Mouse (Mus musculus) heart, postnatal 14 days (tissue): ENCODE data around the gene Zyx. TPM values are rescaled to one million over a fixed set of nuclear protein-coding genes. Genes with fewer than 3 reads are reported as not detected.

ENCODE experiments used
- DNase-seq, 2 experiments: peaks; one replicate each; pipeline ENCODE4 v3.0.0; 2021 to 2022
- intact Hi-C: fragments of 180-260 bp; cut with DNase I; formaldehyde crosslinking; loops from one replicate; pipeline ENCODE4 v1.15.1; 2025
- long read RNA-seq, 2 experiments: library from polyadenylated mRNA; stranded (forward); transcript quantifications; one replicate each; pipeline ENCODE4 v2.0.0; 2021
- total RNA-seq, 2 experiments: library from RNA; stranded (reverse); gene quantifications; 2 replicates each; pipeline ENCODE4 v1.2.3; 2021

The Zyx gene
- 10 to 100 TPM; 78.9 to 88.6 TPM for total RNA-seq
- long read RNA-seq, experiment 1, transcript Zyx-201 (9 exons, 2,301 nt) = minor isoform, 14 of 104 reads
- long read RNA-seq, experiment 1, transcript Zyx-207 (10 exons, 2,605 nt) = major isoform, 39 of 104 reads
- long read RNA-seq, experiment 1, partial matches to known transcripts = 39 of 104 reads
- long read RNA-seq, experiment 1, other reads (novel, unspliced or antisense) = 9 of 104 reads
- long read RNA-seq, experiment 2, transcript Zyx-201 (9 exons, 2,301 nt) = minor isoform, 6 of 72 reads
- long read RNA-seq, experiment 2, transcript Zyx-207 (10 exons, 2,605 nt) = major isoform, 33 of 72 reads
- long read RNA-seq, experiment 2, partial matches to known transcripts = 27 of 72 reads
- long read RNA-seq, experiment 2, other reads (novel, unspliced or antisense) = 6 of 72 reads

DNA sequence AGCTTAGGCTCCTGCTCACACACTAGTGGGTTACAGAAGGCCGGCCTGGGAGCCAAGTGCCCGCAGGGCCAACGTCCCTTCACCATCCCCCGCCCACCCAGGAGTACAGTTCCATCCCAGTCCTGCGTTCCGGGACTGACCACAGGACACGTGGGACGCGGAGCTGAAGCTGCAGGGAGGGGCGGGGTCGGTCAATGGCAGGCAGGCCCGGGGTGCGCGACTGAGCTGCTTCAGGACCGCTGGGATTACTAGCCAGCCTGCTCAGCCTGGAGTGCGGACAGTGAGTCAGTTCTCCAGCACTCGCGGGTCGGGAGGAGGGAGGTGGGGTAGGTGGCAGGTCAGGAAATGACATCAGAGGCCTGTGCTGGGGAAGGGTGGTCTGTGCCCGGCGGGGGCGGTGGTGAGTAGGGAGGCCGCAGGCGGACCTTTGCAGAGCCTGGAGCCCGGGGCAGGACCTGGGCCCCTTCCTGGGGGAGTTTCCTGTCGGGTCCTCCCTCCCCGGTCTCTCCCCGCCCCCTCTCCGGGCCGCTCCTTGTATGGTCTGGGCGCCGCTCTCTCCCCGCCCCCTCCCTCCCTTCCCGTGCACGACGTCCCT is at the start of gene Zyx:
Gene Zyx (plus strand): TSS at position 205 of the 595 bp plus-strand sequence.
- intact Hi-C loops = loop anchor here (2.0 kb wide), 4 partner anchors 25 to 233 kb away; partner anchors contain the start of gene Casp2
- peak; percentile 92 to 94 for DNase-seq

DNA sequence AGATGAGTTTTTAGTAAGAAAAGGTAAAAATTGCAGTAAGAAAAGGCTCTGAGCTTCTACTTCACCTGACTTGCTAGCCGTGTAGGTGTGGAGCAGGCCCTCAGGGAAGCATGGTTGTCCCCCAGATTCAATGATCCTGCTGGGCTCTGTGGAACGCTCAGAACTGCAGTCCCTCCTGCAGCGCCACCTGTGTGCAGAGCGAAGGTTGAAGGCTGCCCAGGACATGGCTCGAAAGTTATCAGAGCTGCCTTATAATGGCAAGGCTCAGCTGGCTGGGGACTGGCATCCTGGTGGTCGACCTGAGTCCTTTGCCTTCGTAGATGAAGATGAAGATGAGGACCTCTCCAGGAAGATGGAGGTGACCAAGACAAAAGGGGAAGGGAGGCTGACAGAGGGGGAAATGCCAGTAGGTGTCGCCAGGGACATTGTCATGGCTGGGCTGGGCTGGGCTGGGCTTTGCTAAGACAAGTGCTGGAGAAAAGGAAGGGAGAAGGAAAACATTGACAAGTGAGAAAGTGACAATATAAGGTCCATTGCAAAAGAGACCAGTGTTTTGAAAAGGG is 39.5 kb upstream of the Zyx start:
- no peak for DNase-seq
- intact Hi-C loops = no loop called here

DNA sequence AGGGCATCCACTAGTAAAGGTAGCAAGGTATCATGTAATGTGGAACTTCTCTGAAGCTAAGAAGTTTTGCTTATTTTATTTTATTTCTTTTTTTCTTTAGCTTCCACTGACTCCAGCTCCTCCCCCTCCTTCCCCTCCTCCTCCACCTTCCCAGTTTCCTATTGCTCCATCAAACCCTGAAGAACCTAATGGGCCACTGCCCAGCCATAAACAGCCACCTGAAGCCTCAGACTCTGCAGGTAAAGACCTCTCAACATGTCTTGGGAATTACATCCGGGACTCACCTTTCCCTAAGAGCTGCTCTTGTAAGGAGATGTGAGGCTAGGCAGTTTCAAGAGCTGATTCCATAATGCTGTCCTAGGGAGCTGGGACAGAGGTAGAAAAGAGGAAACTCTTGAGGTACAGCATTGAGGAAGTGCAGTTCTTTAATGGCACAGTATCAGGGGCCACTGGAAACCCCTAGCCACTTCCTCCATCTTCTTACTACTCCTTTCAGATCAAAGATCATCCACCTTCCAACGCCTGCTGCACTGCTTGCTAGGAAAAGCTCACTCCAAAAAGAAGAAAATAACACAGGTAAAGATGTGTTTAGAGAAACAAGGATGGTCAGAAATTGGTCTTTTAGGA is 38.9 kb upstream of the Zyx start:
- no peak for DNase-seq

DNA sequence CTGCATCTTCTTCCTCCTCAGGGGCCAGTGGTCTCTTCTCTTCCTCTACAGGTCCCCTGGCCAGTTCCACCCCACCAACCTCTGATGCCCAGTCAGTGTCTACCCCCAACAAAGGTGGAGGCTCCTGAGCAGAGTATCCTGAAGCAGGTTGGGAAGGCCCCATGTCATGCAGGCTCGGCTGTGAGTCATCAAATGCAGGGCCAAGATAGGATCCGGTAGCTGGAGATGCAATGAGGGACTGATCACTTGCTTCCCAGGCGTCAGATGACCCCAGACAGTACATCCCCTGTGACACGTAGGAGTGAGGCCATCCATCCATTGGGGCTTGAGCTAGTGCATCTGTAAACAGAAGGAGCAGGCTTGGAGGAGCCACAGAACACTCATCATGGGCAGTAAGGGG is 31.1 kb upstream of the Zyx start:
- no peak for DNase-seq
- intact Hi-C loops = no loop called here

More for the DNA sequence above, 38.9 kb upstream of the Zyx start:
- intact Hi-C loops = no loop called here

DNA sequence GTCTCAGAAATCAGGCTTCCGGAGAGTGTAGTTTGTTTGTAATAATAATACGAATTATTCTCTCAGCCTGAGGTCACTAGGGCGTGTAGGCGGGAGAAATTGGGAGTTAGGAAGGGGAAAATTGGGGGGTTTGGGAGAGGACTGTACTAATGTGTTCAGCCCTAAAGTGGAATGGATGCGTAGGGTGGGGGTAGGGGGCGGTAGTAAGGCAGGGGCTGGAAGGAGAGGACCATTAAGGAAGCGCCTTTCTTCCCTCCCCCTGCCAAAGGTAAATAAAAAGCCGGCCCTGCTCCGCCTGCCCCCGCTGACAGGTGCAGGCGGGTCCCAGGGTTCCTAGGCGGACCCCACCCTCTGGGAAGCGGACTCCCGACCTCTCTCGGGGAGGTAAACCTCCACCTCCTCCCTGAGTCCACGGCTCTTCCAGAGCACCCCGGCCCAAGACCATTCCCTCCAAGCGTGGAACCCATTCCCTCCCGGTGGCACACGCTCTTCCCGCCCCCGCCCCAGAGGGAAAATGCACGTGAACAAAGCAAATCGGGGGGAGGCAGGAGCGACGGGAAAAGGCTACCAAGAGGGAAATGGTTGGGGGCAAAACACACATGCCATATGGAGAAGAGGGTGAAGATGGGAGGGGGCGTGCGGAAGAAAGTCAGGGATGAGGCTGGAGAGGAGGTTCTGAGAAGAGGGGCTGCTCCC is 25.9 kb upstream of the Zyx start:
- intact Hi-C loops = loop anchor here (10.0 kb wide), 1 partner anchor 559 kb away; no protein-coding TSS in a partner anchor
- no peak for DNase-seq

DNA sequence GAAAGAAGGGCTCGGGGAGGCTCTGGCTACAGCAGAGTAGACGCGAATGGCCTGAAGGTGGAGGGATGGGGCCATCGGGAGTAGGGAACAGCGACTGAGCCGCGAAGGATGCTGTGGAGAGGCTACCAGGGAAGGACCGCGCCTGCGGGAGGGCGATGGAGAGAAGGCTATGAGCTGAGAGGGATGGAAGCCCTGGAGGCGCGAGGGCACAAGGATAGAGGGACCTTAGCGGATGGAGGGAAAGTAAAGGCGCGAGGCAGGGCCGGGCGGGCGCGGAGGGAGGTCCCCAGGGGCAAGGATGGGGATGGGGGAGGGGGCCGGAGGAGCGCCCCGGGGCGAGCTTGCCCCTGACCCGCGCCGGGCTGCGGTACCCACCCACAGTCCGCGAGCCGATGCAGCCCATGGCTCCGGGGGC is 25.4 kb upstream of the Zyx start:
- intact Hi-C loops = loop anchor here (10.0 kb wide), 1 partner anchor 559 kb away; no protein-coding TSS in a partner anchor
- peak in 1 of 2 experiments; percentile 24 for DNase-seq

DNA sequence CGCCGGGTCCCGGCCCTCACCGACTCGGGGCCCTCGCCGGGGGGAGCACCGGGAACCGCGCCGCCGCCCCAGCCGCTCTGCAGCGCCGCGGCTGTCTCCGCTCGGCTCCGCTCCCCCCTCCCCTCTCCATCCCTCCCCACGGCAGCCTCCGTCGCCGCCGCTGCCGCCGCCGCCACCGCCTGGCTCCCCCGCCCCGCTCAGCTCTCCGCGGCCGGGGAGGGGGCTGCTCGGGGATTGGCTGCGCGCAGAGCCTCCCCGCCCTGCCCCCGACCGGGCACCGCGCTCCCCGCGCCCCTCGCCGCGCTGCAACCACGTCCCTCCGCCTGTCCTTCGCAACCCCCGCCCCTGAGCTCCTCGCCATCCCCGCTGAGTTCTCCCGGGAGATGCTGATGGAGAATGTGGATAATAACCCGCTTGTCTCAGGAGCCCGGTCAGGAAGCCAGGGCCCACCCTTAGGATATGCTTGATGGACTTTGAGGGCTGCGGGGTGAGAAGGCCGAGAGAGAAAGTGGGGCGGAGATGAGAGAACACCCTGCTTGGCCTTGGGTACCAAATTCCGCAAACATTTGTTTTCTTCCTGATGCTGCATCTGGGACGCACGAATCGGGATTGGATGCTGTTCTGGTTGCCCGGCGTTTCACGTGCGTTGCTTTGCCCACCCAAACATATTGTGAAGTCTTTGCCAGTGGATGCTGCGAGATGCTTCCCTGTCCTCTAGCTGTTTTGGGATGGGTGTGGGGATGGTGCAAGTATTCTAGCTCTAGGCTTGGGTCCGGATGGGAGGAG is 24.8 kb upstream of the Zyx start, which contains the start of gene Fam131b:
Gene Fam131b (minus strand): TSS at position 162 of the 786 bp plus-strand sequence.
- intact Hi-C loops = loop anchor here (1.0 to 10.0 kb wide), 2 partner anchors 97 to 560 kb away; no protein-coding TSS in a partner anchor
- peak; percentile 45 to 68 for DNase-seq

DNA sequence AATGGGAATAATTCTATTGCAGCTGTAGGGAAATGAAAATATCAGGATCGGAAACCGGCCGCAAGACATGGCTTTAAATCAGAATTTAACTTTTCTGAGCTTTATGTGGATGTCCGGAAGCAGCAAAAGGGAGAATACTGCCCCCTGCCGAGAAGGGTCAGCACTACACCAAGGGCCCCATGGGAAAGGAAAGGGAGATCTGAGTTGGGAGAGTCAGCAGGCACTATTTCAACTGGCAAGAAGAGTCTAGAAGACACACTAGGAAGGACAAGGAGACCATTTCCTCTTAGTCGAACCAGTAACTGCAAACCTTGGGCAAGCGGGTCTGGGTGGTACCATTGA is 24.2 kb upstream of the Zyx start:
- peak; percentile 80 to 89 for DNase-seq
- intact Hi-C loops = loop anchor here (1.0 to 10.0 kb wide), 2 partner anchors 98 to 560 kb away; no protein-coding TSS in a partner anchor

DNA sequence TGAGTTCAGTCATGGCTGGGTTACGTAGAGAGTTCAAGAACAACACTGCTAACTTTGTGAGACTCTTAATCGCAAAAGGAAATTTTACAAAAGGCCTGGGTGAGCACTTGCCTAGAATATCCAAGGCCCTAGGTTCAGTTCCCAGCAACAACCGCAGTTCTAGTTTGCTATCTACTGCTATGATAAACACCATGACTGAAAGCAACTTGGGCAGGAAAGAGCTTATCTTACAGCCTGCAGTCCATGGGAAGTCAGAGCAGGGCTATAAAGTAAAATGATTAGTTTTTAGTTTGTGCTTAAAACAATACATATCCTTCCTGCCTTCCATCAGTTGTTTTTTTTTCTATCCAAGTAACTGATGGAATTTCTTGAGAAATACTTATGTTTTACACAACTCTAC is 22.9 kb upstream of the Zyx start:
- intact Hi-C loops = loop anchor here (10.0 kb wide), 1 partner anchor 562 kb away; no protein-coding TSS in a partner anchor
- DNase-seq = no peak

DNA sequence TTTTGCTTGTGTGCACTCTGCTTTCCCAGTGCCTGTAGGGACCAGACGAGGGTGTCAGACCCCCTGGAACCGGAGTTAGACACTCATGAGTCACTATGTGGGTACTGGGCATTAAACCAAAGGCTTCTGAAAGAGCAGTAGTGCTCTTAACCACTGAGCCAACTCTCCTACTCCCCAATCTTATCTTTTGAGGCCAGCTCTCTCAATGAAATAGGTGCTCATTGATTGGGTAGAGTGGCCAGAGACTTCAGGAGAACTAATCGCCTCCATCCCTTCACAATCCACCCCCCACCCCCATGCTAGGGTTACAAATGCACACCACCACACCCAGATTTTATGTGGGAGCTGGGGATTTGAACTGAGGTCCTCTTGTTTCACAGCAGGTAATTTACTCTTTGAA is 20.7 kb upstream of the Zyx start:
- intact Hi-C loops = loop anchor here (10.0 kb wide), 1 partner anchor 564 kb away; no protein-coding TSS in a partner anchor
- no peak for DNase-seq

DNA sequence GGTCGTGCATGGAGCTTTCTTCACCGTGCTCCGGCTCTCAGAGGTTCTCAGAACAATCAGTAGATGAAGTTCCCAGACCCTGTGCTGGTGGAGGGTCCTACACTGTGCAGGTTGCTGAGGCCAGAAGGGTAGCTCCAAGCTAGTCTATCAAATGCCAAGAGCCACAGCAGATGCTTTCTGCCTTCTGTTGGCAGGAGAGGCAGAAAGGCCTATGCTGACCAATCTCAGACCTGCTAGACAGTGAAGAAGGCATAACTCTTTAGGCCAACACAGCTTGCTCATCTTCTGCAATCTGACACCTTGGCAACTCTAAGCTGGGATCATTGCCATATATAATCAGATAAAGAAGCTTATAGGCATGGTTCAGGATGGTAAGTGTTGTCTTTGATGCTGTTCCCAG is 19.2 kb upstream of the Zyx start:
- intact Hi-C loops = loop anchor here (10.0 kb wide), 1 partner anchor 55 kb away; no protein-coding TSS in a partner anchor
- no peak for DNase-seq

DNA sequence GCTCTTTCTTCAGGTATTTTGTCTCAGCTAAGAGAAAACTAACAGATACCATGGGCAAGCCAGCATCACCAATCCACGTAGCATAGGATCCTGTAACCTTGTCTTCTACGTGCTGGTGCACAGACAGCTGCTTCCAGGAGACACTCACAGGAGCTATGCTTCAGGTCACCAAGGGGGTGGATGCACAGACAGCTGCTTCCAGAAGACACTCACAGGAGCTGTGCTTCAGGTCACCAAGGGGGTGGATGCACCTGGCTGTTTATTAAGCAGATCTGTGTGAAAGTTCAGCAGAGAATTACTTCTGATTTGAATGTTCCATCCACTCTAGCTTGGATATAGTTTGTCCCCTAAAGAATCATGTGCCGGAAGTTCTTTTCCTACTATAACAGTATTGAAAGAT is 18.5 kb upstream of the Zyx start:
- DNase-seq = no peak
- intact Hi-C loops = loop anchor here (10.0 kb wide), 1 partner anchor 54 kb away; no protein-coding TSS in a partner anchor

DNA sequence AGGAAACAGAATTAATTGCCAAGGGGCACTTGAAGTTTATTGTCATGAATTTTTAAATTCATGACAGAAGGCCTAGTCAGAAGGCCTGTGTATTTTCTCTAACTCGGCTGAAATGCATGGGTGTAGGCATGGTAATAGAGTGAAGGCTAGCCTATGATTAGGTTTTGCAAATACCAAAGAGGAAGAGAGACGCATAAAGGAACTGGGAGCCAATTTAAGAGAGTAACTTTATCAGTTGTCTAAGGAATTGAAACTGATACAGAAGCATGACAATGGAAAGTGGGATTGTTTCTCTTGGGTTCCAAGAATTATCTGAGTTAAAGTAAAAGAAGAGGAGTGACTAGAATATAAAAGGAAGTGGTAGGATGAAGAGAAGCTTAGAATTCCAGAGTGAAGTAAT is 10.2 kb upstream of the Zyx start:
- intact Hi-C loops = loop anchor here (10.0 kb wide), 1 partner anchor 46 kb away; no protein-coding TSS in a partner anchor

DNA sequence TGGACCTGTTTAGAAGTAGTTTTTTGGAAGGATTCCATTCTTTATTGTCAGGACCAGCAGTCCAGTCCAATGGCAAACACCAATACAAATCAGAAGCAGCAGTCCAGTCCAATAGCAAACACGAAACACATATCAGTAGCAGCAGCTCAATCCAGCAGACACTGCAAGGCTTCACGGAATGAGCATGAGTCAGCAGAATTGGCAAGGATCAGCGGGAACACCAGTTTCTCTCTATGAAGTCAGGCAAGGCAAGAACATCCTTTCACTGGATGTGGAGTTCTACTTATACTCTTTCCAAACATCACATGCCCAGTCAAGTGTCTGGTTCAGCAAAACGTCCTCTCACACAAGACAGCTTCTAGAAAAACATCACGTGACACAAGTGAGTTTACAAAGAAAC is 9.4 kb upstream of the Zyx start:
- intact Hi-C loops = loop anchor here (10.0 kb wide), 1 partner anchor 45 kb away; no protein-coding TSS in a partner anchor
- DNase-seq = no peak

More for the DNA sequence above, 10.2 kb upstream of the Zyx start:
- DNase-seq = no peak

DNA sequence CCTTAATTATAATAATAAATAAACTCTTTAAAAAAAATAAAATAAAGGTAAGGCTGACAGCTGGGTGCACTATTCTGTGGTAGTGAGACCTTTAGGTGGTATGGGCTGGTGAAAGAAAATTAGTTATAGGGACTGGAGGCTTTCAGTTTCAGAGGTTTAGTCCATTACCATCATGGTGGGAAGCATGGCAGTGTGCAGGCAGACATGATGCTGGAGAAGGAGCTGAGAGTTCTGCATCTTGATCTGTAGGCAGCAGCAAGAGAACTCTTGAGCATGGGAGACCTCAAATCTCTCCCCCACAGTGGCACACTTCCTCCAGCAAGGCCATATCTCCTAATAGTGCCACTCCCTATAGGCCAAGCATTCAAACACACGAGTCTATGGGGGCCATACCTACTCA is 7.3 kb upstream of the Zyx start:
- intact Hi-C loops = no loop called here

DNA sequence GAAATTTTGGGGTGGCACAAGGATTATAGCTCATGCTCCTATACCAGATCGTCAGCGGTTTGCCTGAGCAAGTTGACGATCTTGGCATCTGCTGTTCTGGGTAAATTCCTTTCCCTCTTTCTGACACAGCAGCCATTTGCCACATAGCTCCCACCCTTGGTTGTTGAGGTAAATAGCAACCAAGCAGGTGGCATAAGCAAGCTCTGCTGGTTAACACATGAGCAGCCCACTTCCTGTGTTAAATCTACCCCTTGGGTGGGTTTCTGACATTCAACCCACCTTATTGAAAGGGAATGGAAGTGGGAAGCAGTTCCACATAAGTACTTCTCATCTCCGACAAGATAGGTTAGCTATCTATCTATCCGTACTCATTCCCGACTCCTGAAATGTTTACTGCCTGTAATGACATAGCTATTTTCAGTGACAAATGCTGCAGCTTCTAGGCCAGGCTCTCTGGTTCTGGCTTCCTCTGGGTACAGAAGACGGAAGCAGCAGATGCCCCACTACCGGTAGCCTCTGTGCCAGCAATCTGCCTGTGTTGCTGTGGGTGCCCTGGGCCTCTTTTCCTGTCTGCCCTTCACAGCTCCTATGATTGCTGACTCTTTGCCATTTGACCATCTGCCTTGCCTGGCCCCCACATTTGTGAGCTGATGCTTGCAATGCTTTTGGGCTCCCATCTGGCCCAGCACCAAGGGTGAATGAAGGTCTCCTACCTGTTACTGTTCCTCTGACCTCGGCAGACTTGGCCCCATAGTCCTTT is 5.9 kb upstream of the Zyx start:
- intact Hi-C loops = no loop called here
- DNase-seq = no peak

More for the DNA sequence above, 7.3 kb upstream of the Zyx start:
- no peak for DNase-seq

DNA sequence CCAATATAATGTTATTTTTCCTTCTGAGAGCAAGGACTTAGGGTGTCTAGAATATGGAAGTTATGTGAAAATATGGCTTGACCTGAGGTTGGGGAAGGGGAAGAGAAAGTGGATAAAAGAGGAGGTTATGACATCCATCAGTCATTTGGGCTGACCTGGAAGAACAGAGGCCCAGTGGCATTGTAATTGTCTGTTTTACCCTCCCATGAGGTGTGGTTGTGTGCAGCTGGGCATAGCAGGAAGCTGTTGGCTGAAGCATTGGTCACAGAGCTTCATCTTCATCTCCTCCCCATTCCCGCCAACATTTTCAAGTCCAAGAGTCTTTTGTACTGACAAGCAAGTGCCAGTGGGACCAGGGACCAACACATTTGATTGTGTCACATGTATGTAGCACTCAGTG is 5.2 kb upstream of the Zyx start:
- DNase-seq = no peak
- intact Hi-C loops = no loop called here
